Mouse (Mus musculus) cortical plate, adult 2 months (tissue): Measurements from ENCODE around the gene Def6. TPM values are rescaled to one million over a fixed set of nuclear protein-coding genes. Genes with fewer than 3 reads are reported as not detected.

ENCODE experiments used
- H3K27ac ChIP-seq: fragments of 200-500 bp; 2 replicates; pipeline ENCODE4 v1.5.1; 2012; ENCODE audit warnings: low read length, control low read depth, inconsistent platforms; ENCODE audit not compliant: insufficient read depth
- H3K4me1 ChIP-seq: fragments of 200-500 bp; 2 replicates; pipeline ENCODE4 v1.6.1; 2011; ENCODE audit warnings: low read length; ENCODE audit not compliant: control insufficient read depth, insufficient read depth
- H3K4me3 ChIP-seq: fragments of 200-500 bp; 2 replicates; pipeline ENCODE4 v1.5.1; 2011; ENCODE audit warnings: mild to moderate bottlenecking, low read length, control low read depth; ENCODE audit not compliant: insufficient read depth
- CTCF ChIP-seq: fragments of 200-500 bp; IDR thresholded peaks from 2 replicates; pipeline ENCODE4 v1.5.1; 2011; ENCODE audit warnings: mild to moderate bottlenecking, control low read depth, low read length; ENCODE audit not compliant: insufficient read depth; ENCODE audit errors: extremely low read depth
- POLR2A ChIP-seq: fragments of 200-500 bp; IDR thresholded peaks from 2 replicates; pipeline ENCODE4 v1.6.1; 2011; ENCODE audit warnings: mild to moderate bottlenecking, low read length, control low read depth; ENCODE audit not compliant: insufficient read depth; ENCODE audit errors: extremely low read depth
- polyA plus RNA-seq: library from polyadenylated mRNA; depleted of rRNA; stranded (reverse); fragments of >200 nt; gene quantifications from 2 replicates; pipeline ENCODE4 v1.2.3, GENCODE M21; 2012; rRNA removed

Def6 gene
- 3.7 and 4.5 TPM in 2 replicates for polyA plus RNA-seq

DNA sequence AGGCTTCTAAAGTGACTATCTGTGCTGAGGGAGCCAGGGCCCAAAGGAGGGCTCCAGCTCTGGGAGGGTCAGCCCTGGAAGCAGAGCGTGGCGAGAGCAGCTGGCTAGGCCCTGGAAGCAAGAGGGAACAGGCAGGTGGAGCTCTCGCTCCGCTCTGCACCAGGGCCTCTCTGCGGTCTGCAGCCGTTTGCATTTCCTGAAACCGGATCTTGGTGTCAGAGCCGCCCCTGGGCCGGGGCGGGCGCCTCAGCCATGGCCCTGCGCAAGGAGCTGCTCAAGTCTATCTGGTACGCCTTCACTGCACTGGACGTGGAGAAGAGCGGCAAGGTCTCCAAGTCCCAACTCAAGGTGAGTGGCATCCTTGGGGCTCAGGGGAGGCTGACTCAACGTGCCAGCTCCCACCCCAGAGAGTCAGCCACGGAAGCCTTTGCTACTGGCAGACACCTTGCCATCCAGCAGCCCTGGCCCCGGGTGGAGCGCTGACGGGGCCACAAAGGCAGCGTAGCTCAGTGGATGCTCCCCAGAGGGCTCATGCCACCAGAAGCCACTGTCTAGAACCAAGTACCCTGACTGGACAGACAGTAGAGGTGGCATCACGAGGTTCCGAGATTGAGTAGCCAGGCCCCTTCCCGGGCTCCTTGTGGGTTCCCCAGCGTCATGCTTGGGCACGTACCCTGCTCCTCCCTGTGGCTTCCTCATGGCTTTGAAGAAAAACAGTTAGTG lies at the start of gene Def6:
Gene Def6 (plus strand): TSS at position 188 of the 723 bp plus-strand sequence.
- H3K4me1 ChIP-seq = no peaks in the 10 kb centered on the region
- peak within 1 kb of the TSS; percentile 63; the same call in 1 of the 2 replicates for H3K27ac ChIP-seq
- TF ChIP-seq POLR2A (0 out of 2 replicates have a peak, but pooled peaks have one; percentile 14), CTCF (0 out of 2 replicates have a peak, but pooled peaks have one; percentile 7)
- H3K4me3 ChIP-seq = peak within 1 kb of the TSS; percentile 25; the same call in 1 of the 2 replicates

DNA sequence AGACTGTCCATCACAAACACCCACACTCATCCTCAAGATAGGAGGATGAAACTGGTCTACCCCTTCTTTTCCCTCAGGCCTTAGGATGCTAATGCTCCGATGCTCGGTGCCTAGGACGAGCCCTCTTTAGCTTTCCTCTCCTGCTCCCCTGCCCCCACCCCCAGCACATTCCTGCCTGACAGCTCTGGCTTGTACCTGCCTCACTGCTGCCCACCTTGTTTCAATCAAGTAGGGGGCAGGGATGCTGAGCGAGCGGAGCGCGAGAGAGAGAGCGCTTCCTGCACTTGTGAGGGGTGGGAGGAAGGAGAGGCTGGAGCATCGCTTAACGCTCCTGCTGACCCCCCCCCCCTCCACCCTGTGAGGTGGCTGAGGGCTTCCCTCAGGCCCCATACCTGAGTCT lies 47.2 kb upstream of the Def6 start:
- Histone ChIP-seq H3K27ac (no peak overlapping the region), H3K4me3 (no peak overlapping the region), H3K4me1 (no peaks in the 10 kb centered on the region)
- TF ChIP-seq POLR2A (no peak), CTCF (no peak)

DNA sequence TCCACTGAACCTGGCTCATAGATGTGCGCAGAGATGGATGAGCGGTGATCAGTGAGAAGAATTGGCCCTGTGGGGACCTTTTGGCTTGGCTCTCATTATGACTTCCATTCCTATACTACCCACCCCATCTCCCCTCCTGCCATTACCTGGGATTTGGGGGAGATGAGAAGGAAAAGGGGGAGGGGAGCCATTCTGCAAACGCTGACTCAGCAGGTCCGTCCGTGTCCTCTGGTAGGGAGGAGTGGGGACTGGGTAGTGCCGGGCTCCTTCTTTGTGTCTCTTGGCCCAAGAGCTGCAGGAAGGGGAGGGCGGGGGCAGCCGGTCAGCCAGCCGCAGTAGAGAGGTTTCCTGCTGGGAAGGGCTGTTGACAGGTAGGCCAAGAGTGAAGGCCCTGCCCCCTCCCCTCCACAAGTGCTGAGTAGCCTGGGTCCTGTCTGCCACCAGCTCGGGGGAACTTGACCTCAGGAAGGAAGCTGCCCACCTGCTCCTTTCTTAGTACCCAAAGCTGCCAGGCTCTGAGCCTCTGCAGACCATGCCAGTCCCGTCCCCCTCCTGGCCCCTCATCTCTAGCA lies 46.2 kb upstream of the Def6 start:
- Histone ChIP-seq H3K4me3 (no peak overlapping the region), H3K4me1 (no peaks in the 10 kb centered on the region), H3K27ac (no peak overlapping the region)
- TF ChIP-seq POLR2A (no peak), CTCF (no peak)

DNA sequence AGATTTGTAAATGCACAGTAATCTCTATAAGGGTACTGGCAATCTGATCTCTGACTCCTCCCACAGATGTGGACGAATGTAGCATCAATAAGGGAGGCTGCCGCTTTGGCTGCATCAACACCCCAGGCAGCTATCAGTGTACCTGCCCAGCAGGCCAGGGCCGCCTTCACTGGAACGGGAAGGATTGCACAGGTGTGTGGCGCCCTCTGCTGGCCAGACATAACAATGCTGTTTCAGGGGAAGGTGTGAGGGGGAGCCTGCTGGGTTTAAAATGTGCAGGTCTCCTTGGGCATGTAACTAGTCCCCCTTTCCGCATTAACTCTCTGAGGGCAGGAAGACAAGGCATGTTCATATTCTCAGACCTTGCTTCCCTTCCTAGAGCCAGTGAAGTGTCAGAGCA lies 43.9 kb upstream of the Def6 start:
- Histone ChIP-seq H3K4me3 (no peak overlapping the region), H3K4me1 (no peaks in the 10 kb centered on the region), H3K27ac (no peak overlapping the region)
- TF ChIP-seq POLR2A = no peak
- peak; percentile 91 for TF ChIP-seq CTCF

DNA sequence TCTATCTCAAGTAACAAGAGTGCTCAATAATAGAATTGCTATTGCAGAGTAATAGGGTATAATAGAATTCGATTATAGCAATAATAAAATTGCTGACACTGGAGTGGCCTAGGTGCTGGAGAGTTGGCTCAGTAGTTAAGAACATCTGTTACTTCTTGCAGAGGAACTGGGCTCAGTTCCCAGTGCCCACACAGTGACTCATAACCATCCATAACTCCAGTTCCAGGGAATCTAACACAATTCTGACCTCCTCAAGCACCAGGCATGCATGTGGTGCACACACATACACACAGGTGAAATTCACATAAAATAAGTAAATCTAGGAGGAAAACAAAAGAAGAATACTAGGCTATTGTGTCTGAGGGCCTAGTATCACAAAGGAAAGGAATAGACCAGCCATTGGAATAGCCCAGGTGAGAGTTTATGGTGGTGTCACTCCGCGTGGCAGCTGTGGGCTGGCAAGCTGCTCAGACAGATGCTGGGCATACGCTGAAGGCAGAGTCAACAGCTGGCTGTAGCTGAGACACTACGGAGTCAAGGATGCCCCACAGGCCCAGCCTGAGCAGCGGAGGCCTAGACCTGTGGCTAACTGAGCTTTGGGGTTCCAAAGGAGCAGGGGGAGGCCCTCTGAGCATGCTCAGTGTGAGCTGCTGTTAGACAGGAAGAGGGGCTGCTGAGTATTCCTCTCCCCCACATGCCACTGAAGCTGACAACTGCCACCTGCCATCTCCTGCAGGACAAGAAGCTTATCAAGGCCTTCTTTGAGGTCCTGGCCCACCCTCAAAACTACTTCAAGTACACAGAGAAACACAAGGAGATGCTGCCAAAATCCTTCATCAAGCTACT lies 36.9 kb upstream of the Def6 start:
- no peak overlapping the region for H3K27ac ChIP-seq
- TF ChIP-seq CTCF (no peak), POLR2A (no peak)
- no peaks in the 10 kb centered on the region; the same call in 1 of the 2 replicates for H3K4me1 ChIP-seq
- H3K4me3 ChIP-seq = no peak overlapping the region

DNA sequence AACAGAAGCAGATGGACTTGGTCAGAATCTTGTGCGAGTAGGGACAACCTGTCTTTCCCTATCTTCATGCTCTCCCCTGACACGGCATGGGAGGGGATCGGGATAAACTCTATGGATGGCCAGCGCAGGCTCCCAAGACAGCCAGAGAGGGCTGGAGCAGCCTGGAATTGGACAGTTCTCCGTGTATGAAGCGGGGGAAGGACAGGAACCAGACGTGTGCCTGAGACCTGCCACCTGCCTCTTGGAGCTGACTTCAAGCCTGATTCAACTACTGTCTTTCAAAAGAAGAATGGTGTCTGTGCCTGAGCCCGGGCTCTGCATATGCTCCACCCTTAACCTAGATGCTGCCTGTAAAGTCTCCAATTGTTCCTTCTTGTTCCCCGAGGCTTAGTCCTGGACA lies 34.9 kb upstream of the Def6 start:
- no peak overlapping the region for H3K4me3 ChIP-seq
- no peaks in the 10 kb centered on the region; the same call in 1 of the 2 replicates for H3K4me1 ChIP-seq
- no peak overlapping the region for H3K27ac ChIP-seq
- no peak for TF ChIP-seq CTCF
- no peak for TF ChIP-seq POLR2A

DNA sequence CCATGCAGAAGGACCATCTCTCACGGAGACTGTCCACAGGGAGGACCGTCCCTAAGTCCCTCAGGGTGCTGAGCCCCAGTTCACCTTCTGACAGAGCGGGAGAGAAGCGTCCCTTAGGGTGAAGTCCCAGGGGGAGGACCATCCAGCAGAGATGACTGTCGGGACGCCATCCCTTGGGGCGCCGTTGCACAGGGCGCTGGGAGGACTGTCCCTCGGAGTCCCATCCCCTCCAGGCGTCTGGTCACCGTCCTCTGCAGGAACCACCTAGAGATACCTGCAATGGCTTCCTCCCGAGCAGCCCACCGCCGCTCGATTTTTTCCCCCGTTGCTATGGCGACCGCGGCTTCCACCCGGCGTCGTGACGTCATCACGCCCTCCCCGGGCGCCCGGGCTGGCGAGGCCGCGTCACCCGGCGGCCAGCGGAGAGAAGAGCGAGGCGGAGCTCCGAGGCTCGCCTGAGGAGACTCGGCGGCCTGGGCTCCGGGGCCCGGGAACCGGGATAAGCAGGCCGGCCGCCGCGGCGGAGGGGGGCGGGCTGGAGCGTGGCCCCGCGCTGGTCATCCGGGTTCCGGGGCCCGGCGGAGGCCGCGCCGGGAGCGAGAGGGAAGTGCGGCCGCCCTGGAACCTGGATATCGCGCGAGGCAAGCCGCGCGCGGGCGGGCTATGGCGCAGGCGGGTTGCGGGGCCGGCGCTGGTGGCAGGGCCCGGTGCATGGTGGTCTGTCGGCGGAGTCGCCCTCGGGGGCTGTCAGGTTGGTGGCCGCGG lies 30.6 kb upstream of the Def6 start, which contains the start of gene Zfp523:
Gene Zfp523 (plus strand): TSS at position 355 of the 765 bp plus-strand sequence.
- peak within 1 kb of the TSS; percentile 97 for H3K27ac ChIP-seq
- H3K4me3 ChIP-seq = peak within 1 kb of the TSS; percentile 70
- TF ChIP-seq CTCF = no peak
- no peak for TF ChIP-seq POLR2A
- H3K4me1 ChIP-seq = peaks cover 2% of the 10 kb centered on the region

DNA sequence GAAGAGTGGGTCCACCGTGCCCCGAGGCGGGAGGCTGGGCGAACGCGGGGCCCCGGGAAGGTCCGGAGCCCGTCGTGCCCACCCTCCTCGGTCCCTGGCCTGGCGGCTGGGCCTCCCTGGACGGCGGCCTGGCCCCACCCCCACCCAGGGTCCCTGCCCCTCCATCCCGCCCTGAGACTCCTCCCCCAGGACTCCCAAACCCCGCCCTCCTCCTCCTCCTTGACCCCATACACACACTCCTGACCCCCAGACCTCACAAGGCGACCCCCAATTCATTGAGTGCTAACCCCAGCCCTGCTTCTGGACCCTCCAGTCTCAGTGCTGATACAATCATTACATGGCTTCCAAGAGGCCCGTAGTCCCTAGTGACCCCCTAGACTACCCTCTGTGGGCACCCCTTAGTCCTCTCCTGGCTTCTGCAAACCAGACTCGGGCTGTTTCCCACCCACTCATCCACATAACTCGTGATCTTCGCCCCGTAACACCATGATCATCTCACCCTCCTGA lies 30.0 kb upstream of the Def6 start:
- Histone ChIP-seq H3K4me1 (peaks cover 2% of the 10 kb centered on the region), H3K27ac (peak overlapping the region; percentile 97), H3K4me3 (peak overlapping the region; percentile 70)
- TF ChIP-seq CTCF = no peak
- TF ChIP-seq POLR2A = no peak
